Mouse (Mus musculus) c-Kit-negative CD71-positive TER-119-positive erythroid progenitor cells, embryonic 14.5 days (primary cell): ENCODE results near the gene Appbp2.

Source experiments
- DNase-seq: peaks from one replicate; pipeline ENCODE4 v3.0.0-alpha.2; 2013; ENCODE audit warnings: low read depth, low spot score

Gene Appbp2

GRCm38 (mm10) chr11:85223248-85223647 is 11.7 kb downstream of the Appbp2 start:
- DNase-seq = no peak

GRCm38 (mm10) chr11:85222561-85222960 is 12.4 kb downstream of the Appbp2 start:
- DNase-seq = no peak

- no peak for DNase-seq
Measured at GRCm38 (mm10) chr11:85219014-85219413, 15.9 kb downstream of the Appbp2 start.

GRCm38 (mm10) chr11:85214679-85215078 is 20.3 kb downstream of the Appbp2 start:
- DNase-seq = no peak

- DNase-seq = no peak
Measured at GRCm38 (mm10) chr11:85213215-85213614, 21.7 kb downstream of the Appbp2 start.

- no peak for DNase-seq
Measured at GRCm38 (mm10) chr11:85211151-85211550, 23.8 kb downstream of the Appbp2 start.

- no peak for DNase-seq
Measured at GRCm38 (mm10) chr11:85206231-85206630, 28.7 kb downstream of the Appbp2 start.

GRCm38 (mm10) chr11:85198906-85199305 is 36.0 kb downstream of the Appbp2 start:
- no peak for DNase-seq

- no peak for DNase-seq
Measured at GRCm38 (mm10) chr11:85196046-85196445, 38.9 kb downstream of the Appbp2 start.

- DNase-seq = no peak
Measured at GRCm38 (mm10) chr11:85194206-85194605, 40.7 kb downstream of the Appbp2 start.

- DNase-seq = no peak
Measured at GRCm38 (mm10) chr11:85190741-85191140, 44.2 kb downstream of the Appbp2 start.

GRCm38 (mm10) chr11:85189110-85189509 is 45.8 kb downstream of the Appbp2 start:
- no peak for DNase-seq

- DNase-seq = no peak
Measured at GRCm38 (mm10) chr11:85184839-85185238, 50.1 kb downstream of the Appbp2 start.

GRCm38 (mm10) chr11:85184082-85184481 is 50.8 kb downstream of the Appbp2 start:
- DNase-seq = peak; percentile 75

GRCm38 (mm10) chr11:85183284-85183779 is 51.6 kb downstream of the Appbp2 start:
- no peak for DNase-seq

GRCm38 (mm10) chr11:85182617-85183283 is 52.2 kb downstream of the Appbp2 start:
- peak; percentile 46 for DNase-seq

- no peak for DNase-seq
Measured at GRCm38 (mm10) chr11:85178413-85178812, 56.5 kb downstream of the Appbp2 start.

GRCm38 (mm10) chr11:85177761-85178160 is 57.2 kb downstream of the Appbp2 start:
- no peak for DNase-seq

GRCm38 (mm10) chr11:85175941-85176340 is 59.0 kb downstream of the Appbp2 start:
- no peak for DNase-seq

GRCm38 (mm10) chr11:85170833-85171232 is 64.1 kb downstream of the Appbp2 start:
- DNase-seq = no peak

GRCm38 (mm10) chr11:85170058-85170740 is 64.7 kb downstream of the Appbp2 start, which contains the start of gene 1700125H20Rik:
1700125H20Rik (plus strand) TSS chr11:85170404.
- peak; percentile 84 for DNase-seq

GRCm38 (mm10) chr11:85167503-85167902 is 67.4 kb downstream of the Appbp2 start:
- no peak for DNase-seq

- DNase-seq = no peak
Measured at GRCm38 (mm10) chr11:85164371-85164770, 70.6 kb downstream of the Appbp2 start.
